Mouse (Mus musculus) left cerebral cortex, postnatal 4 days (tissue): ENCODE measurements at regions not wholly inside any gene's neighbourhood (a gene's known extent, or its start where the extent isn't known, plus 50 kb on each side); places are given as distances from the start of the nearest gene placed in this dataset.

Experiments used
- DNase-seq: peaks from one replicate; pipeline ENCODE4 v3.0.0-alpha.2; 2022
- intact Hi-C: fragments of 180-260 bp; cut with DNase I; formaldehyde crosslinking; loops from one replicate; pipeline ENCODE4 v1.15.1; 2025

DNA sequence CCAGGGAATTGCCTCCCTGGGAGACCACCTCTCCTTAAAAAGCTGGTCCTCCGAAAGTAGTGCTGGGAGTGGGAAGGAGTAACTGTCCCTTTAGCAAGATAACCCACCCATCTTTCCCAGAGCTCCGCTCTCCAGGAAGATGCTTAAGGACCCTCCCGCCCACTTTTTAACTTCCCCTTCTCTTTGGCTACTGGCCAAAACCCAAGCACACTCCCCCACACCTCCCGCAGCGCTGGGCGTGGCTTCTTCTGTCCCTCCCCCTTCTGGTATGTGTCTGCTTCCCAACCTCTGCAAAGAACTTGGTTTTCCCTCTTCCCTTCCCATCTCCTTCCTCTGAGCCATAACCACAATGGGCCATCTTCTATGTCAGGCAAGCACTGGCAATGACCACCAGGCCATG, 85.4 kb downstream of the Rpap3 start:
- intact Hi-C loops = no loop called here
- no peak for DNase-seq

DNA sequence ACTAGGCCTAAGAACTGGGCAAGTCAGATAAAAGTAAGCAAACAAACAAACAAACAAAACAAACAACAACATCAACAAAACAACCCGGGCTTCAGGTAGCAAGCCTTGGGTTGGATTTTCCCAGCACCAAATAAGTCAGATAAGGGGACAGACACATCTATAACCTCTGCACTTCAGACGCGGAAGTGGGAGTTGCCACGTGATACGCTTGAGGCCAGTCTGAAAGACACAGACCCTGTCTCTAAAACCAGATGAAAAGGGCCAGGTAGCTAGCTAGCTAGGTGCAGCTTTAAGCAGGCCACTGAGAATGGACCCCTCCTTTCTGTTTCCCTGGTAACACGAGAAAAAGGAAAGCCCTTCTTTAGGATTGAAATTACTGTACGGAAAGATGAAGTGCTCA, 85.9 kb downstream of the Rpap3 start:
- no peak for DNase-seq
- intact Hi-C loops = no loop called here

DNA sequence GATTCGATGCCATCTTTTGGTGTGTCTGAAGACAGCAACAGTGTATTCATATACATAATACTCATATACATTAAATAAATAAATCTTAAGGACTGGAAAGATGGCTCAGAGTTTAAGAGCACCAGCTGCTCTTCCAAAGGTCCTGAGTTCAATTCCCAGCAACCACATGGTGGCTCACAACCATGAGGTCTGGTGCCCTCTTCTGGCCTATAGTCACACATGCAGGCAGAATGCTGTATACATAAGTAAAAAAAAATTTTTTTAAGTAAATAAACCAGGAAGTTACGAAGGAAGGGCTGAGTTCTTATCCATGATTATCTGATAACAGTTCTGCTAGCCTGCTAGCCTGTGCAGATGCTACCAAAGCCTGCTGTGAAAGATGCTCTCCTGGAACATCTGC, 93.3 kb downstream of the Rpap3 start:
- intact Hi-C loops = no loop called here

DNA sequence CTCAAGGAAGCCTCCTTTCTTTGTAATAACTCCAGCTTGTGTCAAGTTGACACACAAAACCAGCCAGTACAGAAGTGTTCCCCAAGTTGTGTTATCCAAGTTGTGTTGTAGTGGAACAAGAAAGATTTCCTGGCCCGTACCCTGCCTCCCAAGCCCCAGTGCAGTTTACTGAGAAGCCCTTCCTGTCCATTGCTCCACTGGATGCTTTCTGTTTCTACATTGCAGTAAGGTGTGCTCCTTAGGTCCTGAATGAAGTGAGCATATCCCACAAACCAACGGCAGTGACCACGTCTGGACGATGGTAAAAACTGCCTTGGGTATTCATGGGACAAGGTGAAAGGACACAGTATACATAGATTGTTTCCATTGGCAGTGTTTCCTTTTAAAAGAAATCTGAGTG, 94.9 kb downstream of the Rpap3 start:
- DNase-seq = no peak
- intact Hi-C loops = no loop called here

More for the DNA sequence above, 93.3 kb downstream of the Rpap3 start:
- no peak for DNase-seq

DNA sequence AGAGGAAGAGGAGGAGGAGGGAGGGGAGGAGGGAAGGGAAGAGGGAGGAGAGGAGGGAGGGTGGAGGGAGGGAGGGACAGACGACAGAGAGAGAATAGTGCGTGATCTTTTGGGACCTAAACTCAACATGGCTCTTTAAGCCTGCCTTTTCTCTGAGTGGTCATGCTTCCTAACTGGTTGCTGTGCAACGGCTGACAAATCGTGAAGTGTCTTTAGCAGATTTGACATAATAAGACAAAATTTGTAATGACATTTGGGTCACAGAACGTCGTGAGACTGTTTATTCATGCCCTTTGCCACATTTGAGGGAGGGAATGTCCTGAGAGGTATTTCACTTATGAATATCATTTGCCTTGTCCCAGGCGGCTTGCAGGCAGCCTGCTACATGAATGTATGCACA, 96.1 kb downstream of the Rpap3 start:
- no peak for DNase-seq
- intact Hi-C loops = no loop called here

DNA sequence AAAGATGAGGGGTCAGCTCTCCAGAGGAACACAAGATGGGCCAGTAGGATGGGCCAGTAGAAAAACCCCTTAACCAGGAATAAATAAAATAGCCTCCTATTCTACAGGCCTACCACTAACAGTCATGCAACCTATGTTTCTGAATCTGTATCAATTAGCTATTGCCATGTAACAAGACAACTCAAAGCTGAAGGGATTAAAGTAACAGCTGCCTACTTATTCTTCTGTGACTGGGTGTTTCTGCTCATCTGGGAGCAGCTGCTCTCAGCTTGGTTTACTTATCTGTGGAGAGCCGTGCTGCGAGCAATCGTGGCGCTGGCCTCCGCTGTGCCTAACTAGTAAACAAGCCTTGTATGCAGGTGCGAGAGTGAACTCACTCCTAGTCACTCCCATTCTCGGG, 97.0 kb downstream of the Rpap3 start:
- intact Hi-C loops = no loop called here
- DNase-seq = no peak

DNA sequence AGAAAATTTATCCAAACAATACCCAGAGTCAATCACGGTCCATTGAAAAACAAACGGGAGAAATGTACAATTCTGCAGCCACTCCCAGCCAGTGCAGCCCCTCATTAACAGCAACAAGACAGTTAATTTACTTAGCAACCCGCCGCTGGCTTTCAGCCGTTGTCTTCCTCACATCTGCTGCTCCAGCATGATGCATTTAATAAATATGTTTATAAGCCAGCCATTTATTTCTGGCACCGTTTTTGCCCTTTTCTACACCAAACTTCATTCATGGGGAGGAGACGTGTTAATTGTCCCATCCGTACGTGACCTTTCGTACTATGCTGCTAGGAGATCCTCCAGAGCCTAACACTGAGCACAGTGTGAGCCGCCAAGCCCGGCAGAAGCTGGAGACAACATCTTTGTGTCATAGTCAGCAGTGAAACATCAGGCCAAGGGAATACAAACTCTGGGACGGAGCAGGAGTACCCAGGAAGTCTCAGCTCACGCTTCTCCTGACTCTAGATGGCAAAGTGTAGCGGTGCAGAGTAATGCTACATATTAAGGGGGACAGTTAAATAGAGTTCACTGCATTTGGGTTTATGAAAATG, 97.9 kb downstream of the Rpap3 start:
- intact Hi-C loops = no loop called here
- peak; percentile 13 for DNase-seq

DNA sequence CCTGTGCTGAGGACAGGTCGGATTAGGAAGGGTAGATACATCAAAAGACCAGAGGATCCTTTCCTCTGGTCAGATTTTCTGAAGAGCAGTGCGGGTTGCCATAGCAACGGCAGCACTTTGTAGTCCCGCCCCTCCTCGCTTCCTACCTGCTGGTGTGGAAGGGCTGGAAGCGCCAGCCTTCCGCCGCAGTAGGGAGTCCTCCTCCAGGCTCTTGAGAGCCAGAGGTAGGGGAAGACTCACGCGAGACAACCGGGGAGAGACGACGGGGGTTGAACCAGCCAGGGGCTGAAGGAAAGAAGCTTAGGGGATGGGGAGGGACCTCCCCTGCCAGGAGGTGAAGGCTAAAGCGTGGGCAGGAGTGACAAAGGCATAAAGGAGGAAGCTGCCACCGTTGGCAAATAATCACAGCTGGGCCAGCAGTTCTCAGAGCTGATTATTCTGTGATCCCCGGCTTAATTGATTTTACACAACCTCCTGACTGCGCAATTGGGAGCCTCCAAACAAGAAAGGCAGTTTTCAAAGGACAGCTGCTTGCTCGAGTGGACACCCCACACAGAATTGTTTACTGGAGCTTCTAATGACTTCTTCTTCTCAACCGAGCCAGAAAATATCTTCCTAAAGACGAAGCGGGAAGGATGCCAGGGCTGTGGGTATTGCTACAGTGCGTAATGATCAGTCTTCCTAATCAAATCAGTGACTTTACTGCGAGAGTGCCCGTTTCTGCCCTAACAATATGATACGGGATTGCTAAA, 98.8 kb downstream of the Rpap3 start:
- DNase-seq = peak; percentile 80
- intact Hi-C loops = no loop called here

DNA sequence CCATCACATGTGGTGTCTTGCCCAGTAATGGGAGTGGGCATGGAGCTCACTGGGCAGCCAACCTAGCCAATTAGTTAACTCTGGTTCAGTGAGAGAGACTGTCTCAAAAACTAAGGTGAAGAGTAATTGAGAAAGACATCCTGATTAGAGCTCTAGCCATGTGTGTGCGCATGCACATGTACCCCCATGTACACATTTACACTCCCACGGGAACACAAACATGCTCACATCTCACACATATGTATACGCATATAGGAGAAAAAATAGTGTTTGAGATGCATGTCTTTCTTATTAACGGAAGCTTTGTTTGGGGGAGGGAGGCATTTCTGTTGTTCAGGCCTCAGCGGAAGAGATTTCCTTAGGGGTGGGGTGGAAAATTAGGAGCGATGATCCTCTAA, 99.4 kb downstream of the Rpap3 start:
- peak; percentile 41 for DNase-seq
- intact Hi-C loops = no loop called here

DNA sequence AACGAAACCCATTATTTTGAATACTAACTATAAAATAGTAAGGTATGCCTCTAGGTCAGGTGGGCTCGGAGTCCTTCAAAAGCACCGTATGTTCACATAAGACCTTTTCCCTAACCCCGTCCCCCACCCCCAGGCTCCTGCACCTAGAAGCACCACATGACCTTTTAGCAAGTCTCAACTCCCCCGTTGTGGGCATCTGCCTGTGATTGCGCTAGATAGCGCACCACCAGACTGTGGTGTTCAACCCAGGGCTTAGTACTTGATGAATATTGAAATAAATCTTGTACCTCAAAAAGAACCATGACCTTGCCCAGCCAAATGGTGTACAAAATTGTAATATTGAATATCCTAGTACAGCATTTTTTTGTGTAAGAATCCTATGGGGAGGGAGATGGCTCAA, 99.8 kb downstream of the Rpap3 start:
- peak; percentile 13 for DNase-seq
- intact Hi-C loops = no loop called here

DNA sequence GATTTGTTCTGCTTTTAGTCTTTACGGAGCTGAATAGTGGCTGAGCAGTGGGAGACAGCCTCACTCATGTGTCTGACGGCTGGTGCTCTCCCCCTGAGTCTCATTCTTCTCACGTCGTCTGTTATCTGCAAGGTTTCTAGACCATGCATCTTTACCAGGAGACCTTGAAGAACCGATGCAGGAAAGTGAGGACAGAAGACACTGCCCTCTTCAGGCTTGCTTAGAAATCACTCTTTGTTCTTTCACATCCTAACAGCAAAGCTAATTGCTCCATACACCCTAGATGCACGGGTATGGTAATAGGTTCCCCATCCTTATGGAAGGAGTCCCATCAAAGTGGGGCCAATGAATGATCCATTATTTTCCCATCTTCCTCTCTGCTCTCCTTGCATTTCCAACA, 102.1 kb downstream of the Rpap3 start:
- DNase-seq = no peak
- intact Hi-C loops = no loop called here

DNA sequence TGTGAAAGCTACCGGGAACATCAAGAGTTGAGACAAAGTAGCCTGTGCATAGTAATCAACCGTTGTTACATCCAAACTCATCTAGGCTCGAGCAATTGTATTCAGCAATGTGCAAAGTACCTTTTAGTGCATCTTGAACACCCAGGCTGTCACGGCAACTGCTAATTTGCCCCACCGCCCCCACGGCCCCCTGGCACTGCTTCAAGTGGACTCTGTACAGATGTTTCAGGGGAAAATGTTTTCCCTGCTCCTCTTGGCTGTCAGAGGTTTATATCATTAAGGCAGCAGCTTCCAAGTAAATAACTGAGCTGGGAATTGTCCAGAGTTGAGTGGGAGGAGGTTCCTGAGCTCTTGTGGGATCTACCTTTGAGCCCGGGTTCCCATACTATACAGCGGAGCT, 107.4 kb downstream of the Rpap3 start:
- intact Hi-C loops = no loop called here
- DNase-seq = no peak

DNA sequence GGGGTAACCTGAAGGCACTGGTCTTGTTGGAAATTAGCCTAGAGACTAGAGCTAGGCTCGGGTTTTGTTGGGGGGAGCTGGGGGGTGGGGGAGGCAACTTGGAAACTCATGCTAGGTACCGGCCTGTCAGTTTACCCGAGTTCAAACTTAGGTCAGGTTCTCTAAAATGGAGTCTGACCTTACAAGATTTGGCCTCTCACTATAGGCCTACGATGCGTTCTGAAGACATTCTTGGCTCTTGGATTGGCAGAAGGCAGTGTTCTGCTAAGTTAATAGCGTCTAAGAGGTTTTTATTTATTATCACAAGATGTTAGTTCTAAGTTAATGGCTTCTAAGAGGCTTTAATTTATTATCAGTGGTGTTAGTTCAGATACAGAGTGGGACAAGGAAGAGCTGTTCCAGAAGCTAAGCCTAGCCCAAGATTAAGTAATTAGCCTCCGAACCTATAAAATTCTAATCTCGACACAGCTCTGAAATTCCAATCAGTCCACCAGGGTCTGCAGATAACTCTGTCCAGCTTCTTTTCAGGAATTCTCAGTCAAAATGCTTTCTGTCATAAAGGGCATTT, 109.0 kb downstream of the Rpap3 start:
- DNase-seq = no peak
- intact Hi-C loops = no loop called here

DNA sequence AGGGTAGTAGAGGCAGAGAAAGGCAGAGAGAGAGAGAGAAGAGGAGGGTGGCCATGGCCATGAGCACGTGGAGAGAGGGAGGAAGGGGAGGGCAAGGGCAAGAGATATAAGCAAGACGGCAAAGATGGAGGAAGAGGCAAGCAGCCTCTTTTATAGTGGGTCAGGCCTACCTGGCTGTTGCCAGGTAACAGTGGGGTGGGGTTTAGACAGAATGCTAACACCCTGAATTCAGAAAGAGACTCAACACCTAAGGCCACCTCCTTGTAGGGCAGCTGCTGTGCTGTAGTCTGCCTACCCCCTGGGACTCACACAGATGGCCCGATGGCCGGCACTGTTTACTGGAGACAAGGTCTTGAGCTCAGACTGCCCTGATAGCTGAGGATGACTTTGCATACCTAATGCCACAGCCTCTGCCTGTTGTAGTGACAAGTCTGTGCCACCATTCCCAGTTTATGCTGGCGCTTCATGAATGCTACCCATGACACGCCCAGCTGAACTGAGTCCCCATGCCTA, 110.3 kb downstream of the Rpap3 start:
- intact Hi-C loops = no loop called here
- DNase-seq = peak; percentile 11

DNA sequence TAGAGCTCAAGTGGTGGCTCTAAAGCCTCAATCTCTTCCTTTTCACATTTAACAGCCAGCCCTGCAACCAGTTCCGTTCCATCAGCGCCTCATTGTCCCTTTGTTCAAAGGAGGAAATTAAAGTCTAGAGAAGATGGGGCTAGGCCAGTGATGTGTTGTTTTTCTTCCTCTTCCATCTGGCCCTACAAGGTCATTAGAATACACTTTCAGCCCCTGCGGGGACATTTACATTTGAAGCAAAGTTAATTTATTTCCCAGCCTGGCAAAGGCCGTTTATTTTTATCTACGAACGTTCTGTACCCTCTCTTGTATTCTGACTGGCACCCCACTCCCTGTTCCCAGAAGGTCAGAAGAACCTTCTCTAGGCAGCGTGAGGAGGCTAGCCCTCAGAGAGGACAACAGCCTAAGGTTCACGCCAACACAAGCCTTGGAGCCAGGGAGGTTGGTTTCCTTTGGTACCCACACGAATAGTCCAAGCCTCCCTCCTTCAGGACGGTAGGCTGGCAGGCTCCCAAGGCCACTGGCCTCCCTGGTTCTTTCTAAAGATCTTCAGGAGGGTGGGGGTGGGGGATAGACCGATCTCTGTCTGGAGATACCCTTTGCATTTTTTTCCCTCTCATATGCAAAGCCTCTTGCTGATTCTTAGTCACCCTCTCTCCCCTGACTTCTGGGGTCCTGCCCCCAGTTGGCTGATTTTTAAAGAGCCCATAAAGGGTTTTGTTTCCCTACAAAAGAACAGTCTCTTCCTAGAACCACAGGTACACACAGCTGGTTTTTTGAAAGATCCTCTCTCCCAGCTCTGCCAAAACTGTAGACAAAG, 111.6 kb downstream of the Rpap3 start:
- intact Hi-C loops = no loop called here
- no peak for DNase-seq

DNA sequence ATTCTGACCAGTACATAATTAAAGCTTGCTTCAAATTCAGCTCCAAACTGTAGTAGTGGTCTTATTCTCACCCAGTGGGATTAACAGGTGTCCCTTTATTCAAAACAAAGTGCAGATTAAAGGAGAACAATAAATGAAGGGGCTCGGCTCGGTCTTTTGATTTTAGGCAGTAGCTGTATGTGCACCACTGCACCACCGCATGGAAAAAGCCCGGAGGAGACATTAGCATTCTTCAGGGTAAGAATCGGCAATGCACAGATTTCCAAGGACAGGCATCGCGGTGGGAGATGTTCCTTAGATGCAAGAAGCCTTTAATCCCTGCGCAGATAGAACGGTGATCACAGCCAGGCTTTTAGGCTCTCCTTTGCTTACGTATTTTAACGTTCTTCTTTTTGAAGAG, 112.8 kb downstream of the Rpap3 start:
- intact Hi-C loops = no loop called here

DNA sequence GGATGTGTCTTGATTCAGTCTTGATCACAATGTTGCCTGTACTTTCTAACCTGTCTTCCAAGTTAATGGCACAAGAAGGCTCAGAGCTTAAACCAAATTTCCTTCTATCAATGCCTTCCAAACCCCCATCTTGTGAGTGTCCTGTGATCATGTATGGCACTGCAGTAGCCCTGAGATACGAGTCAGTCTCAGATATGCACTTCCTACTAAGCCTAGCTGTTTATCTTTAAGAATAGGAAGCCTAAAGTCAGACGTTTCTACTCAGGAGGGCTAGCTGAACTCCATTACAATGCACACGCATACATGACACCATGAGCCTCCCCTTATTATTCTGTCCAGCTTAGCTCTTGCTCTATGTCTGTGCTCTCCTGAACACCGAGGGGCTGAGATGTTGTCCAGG, 114.2 kb downstream of the Rpap3 start:
- intact Hi-C loops = no loop called here
- DNase-seq = no peak

More for the DNA sequence above, 112.8 kb downstream of the Rpap3 start:
- no peak for DNase-seq

DNA sequence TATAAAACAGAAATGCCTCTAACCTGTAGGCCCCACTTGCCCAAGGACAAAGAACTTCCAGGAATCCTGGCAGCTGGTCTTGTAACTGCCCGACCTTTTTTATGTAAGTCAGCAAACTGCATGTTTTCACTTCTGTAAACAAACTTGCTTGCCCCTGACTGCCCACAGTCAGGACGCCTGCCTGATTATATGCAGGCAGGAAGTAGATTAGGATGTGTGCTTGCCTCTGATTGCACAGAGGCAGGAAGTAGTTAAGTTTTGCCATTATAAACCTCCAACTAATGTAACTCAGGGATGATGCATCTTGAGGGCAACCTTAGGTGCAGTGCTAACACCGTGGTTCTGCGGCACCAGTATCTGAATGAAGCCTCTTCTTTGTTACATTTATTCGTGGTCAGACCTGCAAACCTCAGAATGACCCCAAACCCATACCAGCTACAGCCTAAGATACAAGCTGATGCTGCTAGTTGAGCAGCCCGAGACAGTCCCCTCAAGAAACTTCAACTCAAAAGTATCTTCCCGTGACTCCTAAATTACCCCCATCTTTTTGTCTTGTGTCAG, 114.8 kb downstream of the Rpap3 start:
- intact Hi-C loops = no loop called here
- DNase-seq = no peak

DNA sequence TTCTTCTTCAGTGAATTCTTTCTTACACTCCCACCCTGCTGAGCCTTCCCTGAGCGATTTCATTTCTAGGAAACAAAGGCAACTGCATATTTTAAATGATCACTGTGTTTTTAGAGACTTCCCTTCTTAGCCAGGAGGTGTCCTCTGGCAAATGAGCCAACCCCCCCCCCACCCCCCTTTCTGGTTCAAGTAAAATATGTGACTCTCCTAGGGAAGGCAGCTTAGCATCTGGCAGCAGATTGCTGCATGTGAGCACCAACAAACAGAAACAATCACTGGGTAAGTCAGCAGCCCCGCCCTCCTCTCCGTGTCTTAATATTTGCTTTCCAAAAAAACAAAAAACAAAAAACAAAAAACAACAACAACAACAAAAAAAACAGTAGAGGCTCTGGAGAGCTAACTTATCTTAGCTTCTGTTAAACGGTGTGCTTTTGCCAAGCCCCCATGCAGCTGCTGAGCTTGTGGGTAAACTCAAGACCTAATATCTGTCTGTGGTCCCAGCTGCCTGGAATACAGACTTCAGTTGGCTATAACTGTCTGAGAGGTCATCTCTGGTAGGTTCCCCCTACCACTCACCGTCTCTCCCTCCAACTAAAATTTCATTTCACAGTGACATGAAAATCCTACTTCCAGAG, 117.9 kb downstream of the Rpap3 start:
- no peak for DNase-seq
- intact Hi-C loops = no loop called here

DNA sequence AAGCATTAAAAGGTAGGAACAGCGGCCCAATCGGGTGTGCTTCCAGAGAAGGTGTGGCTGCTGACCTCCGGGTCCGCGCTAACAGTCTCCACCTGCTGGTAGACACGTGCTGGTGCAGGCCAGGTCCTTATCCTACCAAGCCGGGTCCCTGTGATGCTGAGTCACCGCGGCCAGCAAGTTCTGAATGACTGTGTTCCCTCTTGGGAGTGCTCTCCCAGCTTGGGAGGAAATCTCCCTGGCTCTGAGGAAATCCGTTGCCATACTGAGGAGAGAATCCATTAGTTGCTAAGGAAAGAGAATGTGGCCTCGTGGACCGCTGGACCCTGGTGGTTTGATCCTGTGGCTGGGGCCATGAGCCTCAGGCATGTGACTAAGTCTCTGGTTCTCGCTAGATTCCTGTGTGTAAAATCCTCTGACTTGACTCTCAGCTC, 123.9 kb downstream of the Rpap3 start:
- intact Hi-C loops = no loop called here
- DNase-seq = peak; percentile 76

DNA sequence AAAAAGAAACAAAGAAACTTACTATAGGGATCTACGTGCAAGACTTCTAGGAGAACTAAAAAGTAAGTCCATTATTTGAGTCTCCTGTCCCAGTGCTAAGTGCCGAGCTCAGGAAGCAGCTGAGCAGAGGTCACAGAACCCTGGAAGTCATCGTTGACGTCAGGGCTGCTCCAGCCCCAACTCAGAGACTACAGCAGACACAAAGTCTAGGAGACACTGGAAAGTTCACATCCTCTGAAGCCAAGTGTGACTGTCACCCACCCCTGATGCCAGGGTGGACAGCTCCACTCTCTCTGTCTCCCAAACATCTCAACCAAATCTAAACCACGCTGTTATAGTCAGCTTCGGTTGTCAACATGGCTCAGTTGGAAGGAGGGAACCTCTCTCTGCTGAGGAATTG, 124.9 kb downstream of the Rpap3 start:
- intact Hi-C loops = no loop called here

More for the DNA sequence above, 124.9 kb downstream of the Rpap3 start:
- no peak for DNase-seq
